Mouse (Mus musculus) small intestine, adult 2 months (tissue): ENCODE results near the gene Hoxd10. TPM values are rescaled to one million over a fixed set of nuclear protein-coding genes. Genes with fewer than 3 reads are reported as not detected.

Source experiments
- H3K27ac ChIP-seq: fragments of 200-500 bp; 2 replicates; pipeline ENCODE4 v1.5.1; 2012; ENCODE audit warnings: low read depth, low read length, control low read depth, inconsistent platforms; ENCODE audit not compliant: insufficient read depth
- H3K27me3 ChIP-seq: fragments of 200-500 bp; 2 replicates; pipeline ENCODE4 v1.6.1; 2012; ENCODE audit warnings: mild to moderate bottlenecking, moderate library complexity, low read length, inconsistent platforms; ENCODE audit not compliant: control insufficient read depth, insufficient read depth
- H3K36me3 ChIP-seq: fragments of 200-500 bp; 2 replicates; pipeline ENCODE4 v1.6.1; 2012; ENCODE audit warnings: mild to moderate bottlenecking, low read length, control low read depth, inconsistent platforms; ENCODE audit not compliant: control insufficient read depth, insufficient read depth
- H3K4me1 ChIP-seq: fragments of 200-500 bp; 2 replicates; pipeline ENCODE4 v1.6.1; 2012; ENCODE audit warnings: low read length, inconsistent platforms, mixed read lengths; ENCODE audit not compliant: control insufficient read depth, insufficient read depth, insufficient read length
- H3K4me3 ChIP-seq: fragments of 200-500 bp; 2 replicates; pipeline ENCODE4 v1.5.1; 2012; ENCODE audit warnings: low read depth, mild to moderate bottlenecking, control low read depth, inconsistent platforms, low read length, moderate library complexity
- CTCF ChIP-seq: fragments of 200-500 bp; IDR thresholded peaks from 2 replicates; pipeline ENCODE4 v1.5.1; 2012; ENCODE audit warnings: low read depth, mild to moderate bottlenecking, control low read depth, inconsistent platforms, low read length, moderate library complexity, mixed read lengths; ENCODE audit not compliant: insufficient replicate concordance, insufficient read length; ENCODE audit errors: extremely low read depth
- POLR2A ChIP-seq: fragments of 200-500 bp; IDR thresholded peaks from 2 replicates; pipeline ENCODE4 v1.6.1; 2012; ENCODE audit warnings: low read depth, mild to moderate bottlenecking, control low read depth, inconsistent platforms, low read length, moderate library complexity
- WGBS: fragments of 180-500 bp; shearing (Covaris S2); methylation state at CpG from one replicate; pipeline ENCODE4 v1.1.7; 2018; 5-methylcytosine and 5-hydroxymethylcytosine counted together
- polyA plus RNA-seq: library from polyadenylated mRNA; depleted of rRNA; stranded (reverse); fragments of >200 nt; gene quantifications from 2 replicates; pipeline ENCODE4 v1.2.3, GENCODE M21; 2012

Gene Hoxd10
- polyA plus RNA-seq, 1 experiment, result not detected

- Histone ChIP-seq H3K27ac (no peak overlapping the region), H3K36me3 (no peaks in the 10 kb centered on the region), H3K27me3 (peaks cover 83% of the 10 kb centered on the region), H3K4me1 (peaks cover 8% of the 10 kb centered on the region; the same call in 1 of the 2 replicates), H3K4me3 (no peak overlapping the region)
- TF ChIP-seq POLR2A, result no peak
- WGBS, result 13% methylated on average over 18 of the region's 20 CpGs
Measured at GRCm38 (mm10) chr2:74654743-74655419, 36.8 kb upstream of the Hoxd10 start.

DNA sequence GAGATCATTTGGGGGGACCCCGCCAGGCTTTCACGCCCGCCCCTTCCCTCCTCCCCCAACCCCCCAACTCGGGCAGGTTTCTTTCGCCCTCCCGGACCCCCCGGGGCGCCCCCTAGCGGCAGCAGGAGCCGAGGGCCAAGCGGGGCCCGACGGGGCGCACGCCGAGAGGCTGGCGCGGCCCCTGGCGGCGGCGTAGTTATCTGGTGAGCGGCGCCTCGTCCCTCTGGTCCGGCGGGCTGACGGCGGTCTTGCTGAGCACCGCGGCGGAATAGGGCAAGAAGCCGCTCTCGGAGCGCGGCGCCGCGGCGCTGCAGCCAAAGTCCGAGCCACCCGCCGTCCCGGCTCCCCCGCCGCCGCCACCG lies 36.3 kb upstream of the Hoxd10 start:
- TF ChIP-seq POLR2A (no peak), CTCF (no peak)
- 2% methylated on average over 39 of the region's 47 CpGs for WGBS
- Histone ChIP-seq H3K4me3 (peak overlapping the region; percentile 43; the same call in 1 of the 2 replicates), H3K27ac (no peak overlapping the region), H3K36me3 (no peaks in the 10 kb centered on the region), H3K4me1 (peaks cover 8% of the 10 kb centered on the region; the same call in 1 of the 2 replicates), H3K27me3 (peaks cover 81% of the 10 kb centered on the region)

GRCm38 (mm10) chr2:74655821-74656631 lies 35.7 kb upstream of the Hoxd10 start:
- Histone ChIP-seq H3K4me3 (peak overlapping the region; percentile 43), H3K27ac (no peak overlapping the region), H3K27me3 (peaks cover 83% of the 10 kb centered on the region), H3K4me1 (peaks cover 8% of the 10 kb centered on the region; the same call in 1 of the 2 replicates), H3K36me3 (no peaks in the 10 kb centered on the region)
- TF ChIP-seq CTCF (no peak), POLR2A (no peak)
- 1% methylated on average over 67 of the region's 69 CpGs for WGBS

GRCm38 (mm10) chr2:74656632-74657021 lies 35.1 kb upstream of the Hoxd10 start:
- Histone ChIP-seq H3K27me3 (peaks cover 85% of the 10 kb centered on the region), H3K27ac (no peak overlapping the region), H3K36me3 (no peaks in the 10 kb centered on the region), H3K4me1 (peaks cover 8% of the 10 kb centered on the region; the same call in 1 of the 2 replicates), H3K4me3 (no peak overlapping the region)
- TF ChIP-seq CTCF (no peak), POLR2A (no peak)
- 11% methylated on average over 4 of the region's 4 CpGs for WGBS

DNA sequence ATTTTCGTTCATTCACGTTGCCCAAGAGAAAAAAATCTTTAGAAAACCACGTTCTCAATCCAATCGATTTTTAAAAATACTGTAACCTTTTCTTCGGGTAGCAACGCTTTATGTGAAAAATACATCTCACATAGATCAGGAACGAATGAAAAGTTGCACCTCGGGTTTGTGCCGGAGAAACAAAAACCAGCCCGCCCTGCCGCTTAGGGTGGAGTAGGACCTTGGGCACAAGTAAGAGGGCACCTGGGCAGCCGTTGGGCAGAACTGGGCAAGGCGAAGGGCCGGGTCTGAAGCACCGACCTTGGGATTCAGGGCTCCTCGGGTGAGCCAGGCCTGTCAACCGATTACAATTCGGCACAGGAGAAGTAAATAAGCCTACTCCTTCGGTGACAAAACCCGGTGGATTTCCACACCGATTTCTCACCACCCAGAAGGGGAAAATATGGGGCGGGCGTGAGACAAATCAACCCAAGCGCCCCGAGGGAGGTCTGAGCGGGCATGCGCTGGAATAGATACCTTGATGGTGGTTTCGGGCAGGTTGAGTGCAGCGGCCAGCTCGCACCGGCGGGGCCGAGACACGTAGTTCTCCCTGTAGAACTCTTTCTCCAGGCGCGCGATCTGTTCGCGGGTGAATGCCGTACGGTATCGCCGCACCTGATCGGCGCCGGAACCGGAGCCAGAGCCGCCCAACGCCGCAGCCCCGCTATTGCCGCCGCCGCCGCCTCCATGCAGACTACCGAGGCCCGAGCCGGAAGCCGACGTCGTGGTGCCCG lies 34.3 kb upstream of the Hoxd10 start:
- 5% methylated on average over 62 of the region's 62 CpGs for WGBS

GRCm38 (mm10) chr2:74658024-74658666 lies 33.6 kb upstream of the Hoxd10 start:
- TF ChIP-seq POLR2A, result no peak
- no peak for TF ChIP-seq CTCF
- Histone ChIP-seq H3K27ac (no peak overlapping the region), H3K4me3 (peak overlapping the region; percentile 27), H3K36me3 (no peaks in the 10 kb centered on the region), H3K27me3 (peaks cover 87% of the 10 kb centered on the region), H3K4me1 (peaks cover 8% of the 10 kb centered on the region; the same call in 1 of the 2 replicates)
- 8% methylated on average over 15 of the region's 15 CpGs for WGBS

More for the DNA sequence above, 34.3 kb upstream of the Hoxd10 start:
- no peak for TF ChIP-seq CTCF
- TF ChIP-seq POLR2A, result no peak
- Histone ChIP-seq H3K27ac (no peak overlapping the region), H3K4me1 (peaks cover 8% of the 10 kb centered on the region; the same call in 1 of the 2 replicates), H3K27me3 (peaks cover 87% of the 10 kb centered on the region), H3K4me3 (peak overlapping the region; percentile 27), H3K36me3 (no peaks in the 10 kb centered on the region)
